Mouse (Mus musculus) gastrocnemius, adult 8-10 months (tissue): ENCODE measurements around the gene Mctp1. TPM values are rescaled to one million over a fixed set of nuclear protein-coding genes. Genes with fewer than 3 reads are reported as not detected.

Experiments used
- DNase-seq, 2 experiments: peaks; one replicate each; pipeline ENCODE4 v3.0.0; 2022; ENCODE audit warnings: low spot score in 2 of 2
- total RNA-seq, 4 experiments: library from RNA; stranded (reverse); gene quantifications; 2 replicates each; pipeline ENCODE4 v1.2.4; 2022

Mctp1 gene
- total RNA-seq, 4 experiments from 2014 or later: 0.53 to 1.1 (median 0.72) TPM

DNA sequence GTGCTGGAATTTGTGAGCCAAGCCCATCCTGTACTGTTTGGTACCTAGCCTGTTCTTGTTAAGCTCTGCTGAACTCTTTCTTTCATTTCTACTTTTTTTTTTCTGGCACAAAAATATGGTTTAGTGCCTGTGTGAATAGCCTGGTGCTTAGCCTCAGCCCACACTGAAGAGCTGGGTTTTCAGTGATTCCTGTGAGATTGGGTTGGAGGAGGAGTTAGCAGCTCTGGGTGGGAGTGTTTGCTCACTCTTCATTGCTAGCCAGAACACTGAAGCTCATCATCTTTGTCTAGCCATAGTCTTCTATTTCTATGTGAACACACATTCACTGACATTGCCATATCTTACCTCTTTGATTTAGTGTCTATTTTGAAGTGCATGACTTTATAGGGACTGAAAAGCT lies 225.1 kb downstream of the Mctp1 start:
- DNase-seq: no peak

DNA sequence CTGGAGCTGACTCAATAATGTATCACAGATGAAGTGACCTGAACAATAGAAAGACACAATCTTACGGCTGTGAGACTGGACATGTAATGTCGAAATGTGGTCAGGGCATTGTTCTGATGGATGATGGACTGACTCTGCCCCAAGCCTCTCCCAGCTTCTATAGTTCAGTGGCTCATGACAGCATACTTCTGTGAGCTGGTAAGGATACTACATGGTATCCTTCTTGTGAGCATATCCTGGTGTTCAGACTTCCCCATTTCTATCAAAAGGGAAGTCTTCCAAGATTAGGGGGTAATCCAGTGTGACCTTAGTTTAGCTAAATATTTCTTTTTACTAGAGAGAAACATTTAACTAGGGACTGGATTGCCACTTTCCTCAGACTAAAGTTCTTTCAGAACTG lies 227.2 kb downstream of the Mctp1 start:
- no peak for DNase-seq

DNA sequence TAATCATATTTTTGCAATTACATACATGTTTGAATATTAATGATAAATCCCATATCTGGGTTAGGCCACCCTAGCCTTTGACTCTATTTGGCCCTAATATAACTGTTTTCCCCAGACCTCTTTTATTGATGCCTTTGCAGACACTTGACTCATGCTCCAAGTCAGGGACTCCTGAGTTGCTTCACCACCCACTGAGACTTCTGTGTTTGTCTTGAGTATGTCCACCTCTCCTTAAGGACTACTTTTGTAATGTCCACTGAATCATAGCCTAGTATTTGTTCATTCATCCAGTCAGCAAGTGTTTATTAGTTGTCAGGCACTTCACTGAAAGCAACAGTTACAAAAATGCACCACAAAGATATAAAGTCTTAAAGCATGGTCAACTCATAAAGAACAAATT lies 235.8 kb downstream of the Mctp1 start:
- DNase-seq: no peak

DNA sequence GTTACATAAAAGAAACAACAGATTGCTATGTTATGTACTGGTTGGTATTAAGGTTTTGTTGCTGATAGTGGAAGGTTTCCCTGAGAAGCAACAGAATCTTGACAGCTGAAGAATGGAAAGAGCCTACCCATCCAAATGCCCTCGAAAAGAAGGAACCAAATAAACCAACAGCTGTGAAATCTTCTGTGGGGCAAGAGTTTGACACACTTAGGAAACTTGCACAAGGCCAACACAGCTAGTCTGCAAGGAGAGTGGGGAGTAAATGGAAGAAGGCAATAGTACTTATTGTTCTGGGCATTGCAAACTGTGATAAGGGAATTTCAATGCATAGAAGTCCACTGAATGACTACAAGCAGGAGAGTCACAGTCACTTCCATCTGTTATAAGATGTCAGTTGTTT lies 236.2 kb downstream of the Mctp1 start:
- DNase-seq: no peak

DNA sequence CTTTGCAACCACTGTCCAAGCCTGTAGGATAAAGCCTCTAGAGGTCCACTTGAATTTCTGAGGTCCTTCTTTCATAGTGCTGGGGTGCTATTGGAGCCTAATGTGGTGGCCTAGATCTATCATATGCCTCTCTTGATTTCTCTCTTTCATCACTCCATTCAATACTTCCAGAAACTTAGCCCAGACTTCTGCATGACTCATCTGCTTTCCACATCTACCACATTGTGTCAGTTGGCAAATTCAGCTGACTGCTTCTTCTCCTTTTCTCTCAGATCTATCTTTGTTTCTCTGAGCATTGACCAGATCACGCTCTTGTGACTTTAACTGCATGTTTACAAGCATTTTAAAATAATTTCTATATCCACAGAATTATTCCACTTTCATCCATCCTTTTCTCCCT lies 249.4 kb downstream of the Mctp1 start:
- no peak for DNase-seq

DNA sequence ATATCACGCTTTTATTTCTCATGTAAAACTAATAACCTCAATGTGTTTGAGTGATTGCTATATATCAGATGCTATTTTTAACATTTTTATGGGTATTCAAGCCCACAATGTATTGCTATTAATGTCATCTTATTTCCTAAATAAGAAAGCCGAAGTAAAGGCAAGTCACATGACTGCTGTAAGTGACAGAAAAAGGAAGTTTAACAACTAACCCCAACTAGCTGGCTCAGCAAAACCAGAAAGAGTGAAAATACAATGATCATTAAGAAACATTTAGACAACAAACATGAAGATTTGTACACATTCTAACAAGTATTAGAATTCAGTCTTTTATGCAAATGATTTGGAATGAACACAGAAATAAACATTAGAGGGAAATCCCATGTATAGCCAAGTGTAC lies 253.9 kb downstream of the Mctp1 start:
- DNase-seq: no peak

DNA sequence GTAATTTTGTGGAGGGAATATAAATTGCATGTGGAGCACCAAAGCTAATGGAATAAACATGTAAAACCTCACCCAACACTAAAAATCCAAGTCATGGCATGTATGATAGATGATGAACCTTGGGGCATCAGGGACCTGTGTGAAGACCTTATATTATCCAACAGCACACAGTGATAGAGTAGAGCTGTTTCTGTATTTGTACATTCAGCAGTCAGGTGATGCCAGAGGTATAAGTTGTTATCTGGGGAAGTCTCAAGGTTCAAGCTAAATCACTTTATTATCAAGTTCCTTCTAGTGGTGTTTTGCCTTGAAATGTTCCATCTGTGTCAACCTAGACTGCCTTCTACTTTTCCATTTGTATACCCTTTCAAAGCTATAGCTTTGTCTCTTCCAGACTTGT lies 275.2 kb downstream of the Mctp1 start:
- no peak for DNase-seq

DNA sequence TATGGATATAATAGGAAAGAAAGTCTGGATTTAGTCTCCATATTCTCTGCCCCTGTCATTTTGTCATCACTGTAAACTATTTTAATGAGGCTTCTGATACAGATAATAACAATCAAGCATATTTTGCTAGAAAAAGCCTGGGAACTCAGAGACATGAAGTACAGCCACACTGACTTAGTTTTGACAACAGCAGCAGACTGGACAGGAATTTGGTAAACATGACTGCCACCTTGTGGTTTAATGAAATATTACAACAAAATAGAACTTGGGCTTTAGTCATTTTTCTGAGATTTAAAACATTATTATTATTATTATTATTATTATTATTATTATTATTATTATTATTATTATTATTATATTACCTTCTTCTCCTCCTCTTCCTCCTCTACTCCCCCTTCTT lies 297.0 kb downstream of the Mctp1 start:
- no peak for DNase-seq

DNA sequence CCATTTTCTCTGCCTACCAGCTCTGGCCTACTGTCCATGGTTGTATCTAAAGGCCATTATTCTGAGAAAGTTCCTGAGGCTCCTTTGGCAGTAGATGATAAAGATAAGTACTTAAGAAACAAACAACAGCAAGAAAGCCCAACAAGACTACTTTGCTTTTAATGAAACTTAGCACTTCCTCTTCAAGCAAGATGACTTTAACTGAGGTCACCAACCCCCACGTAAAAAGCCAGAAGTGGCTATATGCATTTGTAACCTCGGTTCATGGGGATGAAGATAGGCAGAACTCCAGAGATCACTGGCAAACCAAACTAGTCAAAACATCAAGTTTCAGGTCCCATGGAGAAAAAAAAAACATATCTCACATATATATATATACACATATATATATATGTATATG lies 305.0 kb downstream of the Mctp1 start:
- DNase-seq: no peak

DNA sequence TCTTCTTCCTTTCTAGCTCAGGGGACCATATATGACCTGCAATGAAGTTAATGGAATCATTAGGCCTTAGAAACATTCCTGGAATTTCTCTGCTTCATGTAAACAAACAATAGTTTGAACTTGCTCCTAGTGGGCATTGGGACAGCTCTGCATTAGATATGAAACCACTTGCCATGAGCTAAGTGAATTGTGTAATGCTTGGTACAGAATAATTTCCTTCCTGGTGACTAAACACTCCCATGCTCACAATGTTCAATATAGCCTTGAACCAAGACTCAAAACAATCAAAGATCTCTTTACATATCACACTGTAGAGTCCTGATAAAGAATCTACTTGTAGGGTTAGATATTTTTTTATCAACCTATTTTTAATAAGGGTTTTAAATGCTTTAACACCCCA lies 305.8 kb downstream of the Mctp1 start:
- no peak for DNase-seq

DNA sequence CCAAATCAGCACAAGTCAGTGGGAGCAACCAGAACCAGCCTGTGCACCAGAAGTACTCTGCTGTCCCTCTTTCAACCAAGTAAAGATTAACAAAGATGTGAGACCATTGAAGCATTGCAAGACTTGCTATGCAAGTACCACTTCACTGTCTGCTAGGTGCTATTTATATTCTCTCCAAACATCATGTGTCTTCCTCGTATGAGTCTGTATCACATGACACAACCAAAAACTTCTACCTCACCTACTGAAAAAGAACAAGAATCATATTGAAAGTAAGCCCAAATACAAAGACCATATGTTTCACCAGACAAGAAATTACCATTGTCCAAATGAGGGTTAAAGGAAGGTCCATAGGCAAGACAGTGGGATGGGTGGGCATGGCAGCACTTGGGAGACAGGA lies 306.4 kb downstream of the Mctp1 start:
- no peak for DNase-seq

DNA sequence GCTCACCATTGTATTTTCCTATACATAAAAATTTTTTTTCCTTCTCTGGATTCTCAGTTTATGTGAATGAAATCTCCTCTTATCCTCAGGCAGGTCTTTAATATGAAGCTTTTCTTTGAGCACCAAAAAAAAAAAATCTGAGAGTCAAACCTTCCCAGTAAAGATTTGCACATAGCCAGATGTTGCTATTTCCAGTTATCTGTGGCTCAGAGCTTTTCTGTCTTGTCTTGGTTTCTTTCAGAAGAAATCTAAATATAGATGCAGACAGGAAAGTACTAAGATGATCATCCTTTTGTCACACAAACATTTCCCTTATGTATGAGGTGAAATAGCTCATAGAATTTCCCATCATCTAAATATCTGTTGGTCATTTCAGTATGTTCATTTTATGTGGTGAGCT lies 349.7 kb downstream of the Mctp1 start:
- no peak for DNase-seq

DNA sequence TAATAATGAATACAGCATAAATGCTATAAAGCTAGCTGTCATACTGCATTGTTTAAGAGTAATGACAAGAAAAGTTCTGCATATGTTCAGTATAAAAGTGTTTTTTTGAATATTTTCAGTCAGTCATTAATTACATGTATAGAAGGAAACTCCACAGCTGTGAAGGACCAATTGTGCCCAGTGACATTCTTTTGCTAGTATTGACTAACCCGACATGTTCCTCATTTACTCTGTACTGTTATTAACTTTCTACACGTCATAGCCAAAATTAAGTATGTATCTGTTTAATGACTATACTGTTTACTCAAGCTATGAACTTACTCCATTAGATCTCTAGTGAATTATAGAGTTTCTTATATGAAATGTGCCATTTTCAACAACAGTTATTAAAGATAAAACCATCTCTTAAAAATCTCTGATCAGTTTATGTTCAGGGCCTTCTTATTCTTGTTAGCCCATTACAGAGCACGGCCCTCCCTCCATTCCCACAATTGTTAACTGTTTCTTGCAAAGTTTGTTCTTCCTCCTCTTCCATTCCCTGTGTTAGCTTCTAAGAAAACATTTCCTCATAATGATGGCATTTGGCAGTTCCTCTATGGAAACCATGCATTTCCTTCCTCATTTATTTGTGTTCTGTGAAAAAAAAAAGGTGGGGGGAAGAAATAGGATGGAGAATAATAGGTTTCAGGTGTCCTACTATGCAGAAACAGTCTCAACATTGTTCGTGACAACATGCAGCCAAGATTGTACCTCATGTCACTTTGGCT lies 366.5 kb downstream of the Mctp1 start:
- DNase-seq: no peak

DNA sequence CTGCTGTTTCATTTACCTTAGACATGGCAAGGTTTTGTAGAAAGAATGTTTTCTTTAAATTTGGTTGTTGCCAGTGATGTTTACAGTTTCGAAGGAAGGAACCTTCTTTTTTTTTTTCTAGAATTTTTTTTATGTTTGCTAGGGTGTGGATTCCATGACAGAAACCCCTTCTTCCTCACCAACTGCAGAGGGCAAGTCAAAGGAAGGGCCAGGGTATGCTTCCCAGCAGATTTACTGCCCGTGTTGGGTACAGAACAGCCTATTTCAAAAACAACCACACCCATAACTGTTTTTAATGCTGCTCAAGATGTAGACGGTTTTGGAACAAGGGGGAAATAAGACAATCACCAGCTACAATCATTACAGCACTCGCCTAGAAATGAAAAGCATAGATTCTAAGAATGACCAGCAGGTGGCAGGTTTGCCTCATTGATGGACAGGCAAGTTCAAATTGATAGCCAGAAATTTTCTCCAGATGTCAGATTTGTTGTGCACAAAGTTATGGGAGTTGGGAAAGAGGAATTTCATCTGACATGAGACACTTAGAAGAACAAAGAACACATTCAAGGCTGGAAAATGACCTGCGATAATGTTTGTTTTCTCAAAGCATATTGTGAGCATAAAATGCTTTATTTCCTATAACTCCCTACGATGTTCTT lies 375.6 kb downstream of the Mctp1 start:
- no peak for DNase-seq

DNA sequence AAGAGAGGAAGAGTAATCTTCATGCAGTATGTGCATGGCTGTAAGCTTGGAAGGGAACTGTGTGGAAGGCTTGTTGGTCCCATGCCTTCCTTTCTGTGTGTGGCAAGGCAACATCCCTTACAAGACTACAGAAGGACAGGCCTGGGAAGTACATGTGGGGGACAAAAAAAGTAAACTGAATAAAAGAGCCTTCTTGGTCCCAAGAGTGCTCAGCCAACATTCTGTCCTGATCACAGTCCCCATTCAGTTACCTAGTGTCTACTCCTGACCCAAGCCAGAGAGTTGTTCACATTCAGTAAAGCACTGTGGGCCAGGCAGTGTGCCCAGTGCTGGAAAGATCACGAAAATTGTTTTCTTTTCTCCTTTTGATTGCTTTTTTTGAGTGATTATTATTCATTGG lies 415.3 kb downstream of the Mctp1 start:
- no peak for DNase-seq

DNA sequence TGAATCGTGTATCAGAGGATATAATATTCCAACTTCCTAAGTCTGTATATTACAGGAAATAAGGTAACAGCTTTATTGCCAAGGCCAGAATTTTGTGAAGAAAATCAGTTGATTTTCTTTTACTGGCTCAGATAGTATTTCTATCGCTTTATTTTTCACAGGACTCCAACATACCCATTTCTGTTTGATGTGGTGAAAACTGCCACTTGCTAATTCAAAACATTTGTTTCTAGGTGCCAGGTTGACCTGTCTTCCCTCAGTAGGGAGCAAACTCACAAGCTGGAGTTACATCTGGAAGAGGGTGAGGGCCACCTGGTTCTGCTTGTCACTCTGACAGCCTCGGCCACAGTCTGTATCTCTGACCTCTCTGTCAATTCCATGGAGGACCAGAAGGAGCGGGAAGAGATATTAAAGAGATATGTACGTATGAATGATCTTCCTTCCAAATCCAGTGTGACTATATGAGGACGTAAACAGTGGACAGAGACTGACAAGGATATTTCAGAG lies 416.8 kb downstream of the Mctp1 start:
- DNase-seq: no peak

DNA sequence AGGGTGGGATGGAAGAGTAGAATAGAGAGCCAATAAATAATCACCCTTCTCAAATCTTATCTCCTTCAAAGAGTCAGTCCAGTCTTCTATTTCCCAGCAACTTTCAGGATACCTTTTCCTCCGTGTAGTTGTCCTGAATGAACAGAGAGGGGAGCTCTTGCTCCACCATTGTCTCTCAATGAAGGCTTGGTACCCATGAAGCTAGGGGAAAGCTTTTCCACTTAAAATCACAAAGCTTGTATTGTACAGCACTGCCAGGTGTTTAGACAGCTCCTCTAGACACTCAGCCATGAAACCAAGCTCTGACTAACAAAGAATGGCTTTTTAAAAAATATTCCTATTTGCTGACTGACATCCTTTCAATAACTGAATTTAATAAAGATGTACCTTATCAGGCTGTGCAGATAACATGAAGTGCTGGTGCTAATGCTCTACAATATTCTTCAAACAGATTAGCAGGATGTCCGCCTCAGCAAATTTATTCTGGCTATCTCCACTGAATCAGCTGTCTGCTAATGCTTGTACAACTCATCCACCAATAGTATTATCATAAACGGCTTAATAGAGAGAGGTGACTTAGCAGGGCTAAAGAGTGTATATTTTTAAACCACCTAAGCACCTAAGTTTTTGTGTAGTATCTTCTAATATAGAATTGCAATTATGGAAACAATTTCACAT lies 417.9 kb downstream of the Mctp1 start:
- DNase-seq: no peak

DNA sequence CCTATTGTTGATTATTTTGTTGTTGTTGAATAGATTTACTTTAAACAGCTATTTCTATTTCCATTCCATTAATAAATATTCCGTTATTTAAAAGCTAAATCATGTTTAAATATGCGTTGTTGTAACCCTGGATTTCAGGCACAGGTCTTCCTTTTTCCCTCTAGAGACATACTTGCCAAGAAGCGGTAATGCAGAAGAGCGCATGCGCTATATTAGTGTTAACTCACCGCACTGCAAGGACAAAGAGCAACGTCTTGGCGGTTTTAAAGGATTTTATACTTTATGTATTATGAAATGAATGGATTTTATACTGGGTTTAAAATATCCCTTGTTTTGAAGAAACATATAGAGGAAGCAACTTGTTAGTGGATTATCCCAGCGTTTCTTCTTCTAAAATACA lies 418.6 kb downstream of the Mctp1 start:
- no peak for DNase-seq

DNA sequence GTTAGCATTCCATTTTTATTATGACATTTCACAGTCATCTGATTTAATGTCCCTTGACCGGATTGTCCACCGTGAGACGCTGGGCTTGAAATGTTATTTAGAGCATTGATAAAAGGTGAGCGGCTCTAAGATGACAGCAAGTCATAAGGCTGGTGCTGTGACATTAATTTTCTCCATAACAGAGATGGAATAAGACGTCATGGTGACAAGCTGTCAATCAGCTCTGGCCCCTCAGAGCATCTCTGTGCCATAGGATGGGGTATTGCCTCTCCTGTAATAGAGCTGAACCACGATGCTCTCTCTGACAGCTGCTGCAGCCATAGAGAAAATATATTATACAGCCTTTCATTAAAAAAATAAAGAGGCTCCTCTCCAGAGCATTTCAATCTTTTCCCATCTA lies 419.5 kb downstream of the Mctp1 start:
- DNase-seq: no peak

DNA sequence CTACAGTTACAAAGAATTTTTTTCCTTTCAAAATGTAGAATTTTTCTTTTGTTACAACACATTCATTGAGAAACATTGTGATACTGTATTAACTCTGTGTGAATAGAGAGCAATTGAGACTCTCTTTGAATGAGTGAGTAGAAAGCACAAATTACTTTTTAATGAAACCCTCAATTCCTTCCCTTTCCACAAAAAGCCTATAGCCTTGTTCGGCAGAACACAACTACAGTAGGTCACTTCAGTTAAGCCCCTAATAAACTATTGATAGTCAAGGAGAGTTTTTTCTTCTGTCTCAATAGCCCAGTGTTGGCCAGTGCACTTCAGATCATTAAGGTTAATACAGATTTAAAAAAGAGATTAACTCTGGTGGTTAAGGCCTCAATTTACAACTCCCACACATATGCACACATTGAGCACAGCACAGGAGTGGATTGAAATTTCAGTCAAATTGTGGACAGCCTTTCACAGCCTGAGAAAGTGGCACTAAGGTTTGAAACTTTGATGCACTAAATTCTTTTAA lies 424.6 kb downstream of the Mctp1 start:
- no peak for DNase-seq

DNA sequence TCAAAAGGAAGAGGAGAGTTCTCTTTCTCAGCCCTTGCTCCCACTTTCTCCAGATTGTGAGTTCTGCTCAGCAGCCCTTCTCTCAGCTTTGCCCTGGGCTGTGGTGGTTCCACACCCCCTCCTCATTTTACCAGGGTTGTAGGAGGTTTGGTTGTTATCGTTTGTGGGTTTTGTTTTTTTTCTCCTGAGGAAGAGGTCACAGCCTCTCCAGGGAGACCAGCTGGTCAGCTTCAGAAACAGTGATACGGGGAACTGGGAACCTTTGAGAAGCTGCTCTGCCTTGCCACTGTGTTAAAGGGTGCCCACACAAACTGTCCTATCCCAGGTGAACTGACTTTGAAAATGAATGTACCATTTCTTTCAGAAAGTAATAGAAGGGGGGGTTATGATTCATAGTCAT lies 425.5 kb downstream of the Mctp1 start:
- DNase-seq: no peak

DNA sequence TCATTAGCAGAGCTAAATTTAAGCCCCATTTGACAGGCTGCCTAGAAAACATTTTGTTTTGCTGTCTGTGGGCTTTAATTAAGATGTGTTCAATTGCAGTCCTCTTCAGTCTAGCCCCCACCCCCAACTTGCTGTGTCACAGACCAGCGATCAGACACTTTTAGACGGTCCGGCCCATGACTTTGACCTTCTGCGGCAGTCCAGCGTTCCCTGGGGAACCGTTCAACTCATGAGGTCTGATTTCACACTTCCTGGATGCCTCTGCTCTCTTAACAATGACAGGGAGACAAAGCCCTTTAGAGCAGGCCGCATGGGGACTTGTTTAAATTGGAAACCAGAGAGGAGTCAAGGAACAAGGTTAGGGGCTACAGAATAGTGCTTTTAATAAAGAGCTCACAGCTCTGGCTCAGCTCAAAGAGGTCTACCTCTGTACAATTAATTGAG lies 426.2 kb downstream of the Mctp1 start:
- no peak for DNase-seq
